Mouse (Mus musculus) midbrain, embryonic 14.5 days (tissue): ENCODE results near the gene Dapk1. TPM values are rescaled to one million over a fixed set of nuclear protein-coding genes. Genes with fewer than 3 reads are reported as not detected.

ENCODE experiments used
- ATAC-seq: fragments of 200-750 bp; cut with Nextera tagmentation; 2 replicates; pipeline ENCODE4 v1.8.0; 2017; ENCODE audit warnings: moderate number of reproducible peaks, moderate library complexity; ENCODE audit not compliant: low FRiP score, low TSS enrichment
- DNase-seq: peaks from one replicate; pipeline ENCODE4 v3.0.0-alpha.2; 2015
- H3K27ac ChIP-seq: fragments of 300-500 bp; sonication (generic); replicated peaks from 2 replicates; pipeline ENCODE4 v1.5.1; 2014; ENCODE audit warnings: mild to moderate bottlenecking, low read depth, low read length, moderate library complexity
- H3K27me3 ChIP-seq: fragments of 300-500 bp; sonication (generic); 2 replicates; pipeline ENCODE4 v1.6.1; 2014; ENCODE audit warnings: low read length, control low read depth, mixed read lengths; ENCODE audit not compliant: control insufficient read depth, insufficient read depth
- H3K36me3 ChIP-seq: fragments of 300-500 bp; sonication (generic); 2 replicates; pipeline ENCODE4 v1.6.1; 2014; ENCODE audit warnings: low read length, control low read depth; ENCODE audit not compliant: control insufficient read depth, insufficient read depth
- H3K4me1 ChIP-seq: fragments of 300-500 bp; sonication (generic); 2 replicates; pipeline ENCODE4 v1.6.1; 2014; ENCODE audit warnings: mild to moderate bottlenecking, antibody characterized with exemption, low read length, control low read depth; ENCODE audit not compliant: control insufficient read depth, insufficient read depth
- H3K4me2 ChIP-seq: fragments of 300-500 bp; sonication (generic); 2 replicates; pipeline ENCODE4 v1.6.1; 2014; ENCODE audit warnings: mild to moderate bottlenecking, low read length, moderate library complexity
- H3K4me3 ChIP-seq: fragments of 300-500 bp; sonication (generic); replicated peaks from 2 replicates; pipeline ENCODE4 v1.5.1; 2014; ENCODE audit warnings: low read depth, low read length
- H3K9ac ChIP-seq: fragments of 300-500 bp; sonication (generic); replicated peaks from 2 replicates; pipeline ENCODE4 v1.6.1; 2014; ENCODE audit warnings: mild to moderate bottlenecking, low read length, moderate library complexity
- H3K9me3 ChIP-seq: fragments of 300-500 bp; sonication (generic); 2 replicates; pipeline ENCODE4 v1.6.1; 2016; ENCODE audit warnings: low read length, control low read depth, mixed read lengths; ENCODE audit not compliant: control insufficient read depth
- WGBS: fragments of 180-500 bp; shearing (Covaris S2); extraction: QIAGEN DNeasy Blood & Tissue Kit; methylation state at CpG from one replicate; pipeline ENCODE4 v1.1.7; 2014; 5-methylcytosine and 5-hydroxymethylcytosine counted together
- polyA plus RNA-seq: library from polyadenylated mRNA; unstranded; fragments of >200 nt; fragmentation: Nextera tagmentation; extraction: Ambion mirVana; gene quantifications from 2 replicates; pipeline ENCODE4 v1.2.1, GENCODE M21; 2014

Dapk1 gene
- polyA plus RNA-seq, 1 experiment from 2014 or later: 42.4 TPM

GRCm38 (mm10) chr13:60686967-60687366 lies 85.2 kb downstream of the Dapk1 start:
- no peak for ATAC-seq
- Histone ChIP-seq H3K4me2 (no peak overlapping the region), H3K4me3 (no peak overlapping the region), H3K27me3 (no peaks in the 10 kb centered on the region), H3K9me3 (no peaks in the 10 kb centered on the region), H3K36me3 (no peaks in the 10 kb centered on the region), H3K4me1 (peaks cover 22% of the 10 kb centered on the region), H3K27ac (no peak overlapping the region), H3K9ac (no peak overlapping the region)
- 79% methylated on average over 12 of the region's 12 CpGs for WGBS
- DNase-seq: no peak

GRCm38 (mm10) chr13:60687462-60687861 lies 85.7 kb downstream of the Dapk1 start:
- H3K4me1 ChIP-seq: peaks cover 22% of the 10 kb centered on the region
- H3K4me3 ChIP-seq: no peak overlapping the region
- ATAC-seq: no peak
- H3K36me3 ChIP-seq: no peaks in the 10 kb centered on the region
- H3K4me2 ChIP-seq: no peak overlapping the region
- no peak overlapping the region for H3K9ac ChIP-seq
- no peaks in the 10 kb centered on the region for H3K27me3 ChIP-seq
- DNase-seq: no peak
- WGBS: 95% methylated on average over 4 of the region's 4 CpGs
- H3K9me3 ChIP-seq: no peaks in the 10 kb centered on the region
- H3K27ac ChIP-seq: no peak overlapping the region

- H3K36me3 ChIP-seq: no peaks in the 10 kb centered on the region
- no peak overlapping the region for H3K27ac ChIP-seq
- 78% methylated on average over 7 of the region's 7 CpGs for WGBS
- no peak overlapping the region for H3K9ac ChIP-seq
- no peaks in the 10 kb centered on the region for H3K27me3 ChIP-seq
- ATAC-seq: no peak
- H3K4me1 ChIP-seq: peaks cover 22% of the 10 kb centered on the region
- H3K4me2 ChIP-seq: no peak overlapping the region
- no peak for DNase-seq
- H3K4me3 ChIP-seq: no peak overlapping the region
- no peaks in the 10 kb centered on the region for H3K9me3 ChIP-seq
Measured at GRCm38 (mm10) chr13:60687891-60688290, 86.1 kb downstream of the Dapk1 start.

DNA sequence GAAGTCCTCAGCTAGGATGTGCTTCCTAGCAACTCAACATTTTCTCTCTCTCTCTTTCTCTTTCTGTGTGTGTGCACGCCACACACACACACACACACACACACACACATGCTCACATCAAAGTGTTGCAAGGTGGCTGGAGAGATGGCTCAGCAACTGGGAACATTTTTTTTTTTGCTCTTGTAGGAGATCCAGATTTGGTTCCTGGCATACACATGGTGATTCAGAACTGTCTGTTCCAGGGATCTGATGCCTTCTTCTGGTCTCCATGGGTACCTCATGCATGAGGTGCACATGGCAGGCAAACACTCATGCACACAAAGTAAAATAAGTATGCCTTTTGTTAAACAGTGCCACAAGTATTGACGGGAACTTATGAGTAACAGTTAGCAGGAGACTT lies 89.2 kb downstream of the Dapk1 start:
- Histone ChIP-seq H3K4me2 (no peak overlapping the region), H3K27ac (no peak overlapping the region), H3K27me3 (no peaks in the 10 kb centered on the region), H3K4me1 (peaks cover 4% of the 10 kb centered on the region; the same call in 1 of the 2 replicates), H3K9me3 (no peaks in the 10 kb centered on the region), H3K9ac (no peak overlapping the region), H3K36me3 (no peaks in the 10 kb centered on the region), H3K4me3 (no peak overlapping the region)
- DNase-seq: no peak
- 92% methylated on average over 2 of the region's 2 CpGs for WGBS
- no peak for ATAC-seq

GRCm38 (mm10) chr13:60691940-60692339 lies 90.2 kb downstream of the Dapk1 start:
- 98% methylated on average over 3 of the region's 3 CpGs for WGBS
- no peak for ATAC-seq

GRCm38 (mm10) chr13:60695186-60695980 lies 93.6 kb downstream of the Dapk1 start:
- no peak for ATAC-seq
- Histone ChIP-seq H3K27me3 (no peaks in the 10 kb centered on the region), H3K9me3 (no peaks in the 10 kb centered on the region), H3K36me3 (peaks cover 8% of the 10 kb centered on the region; the same call in 1 of the 2 replicates), H3K4me3 (no peak overlapping the region), H3K4me2 (no peak overlapping the region), H3K9ac (no peak overlapping the region), H3K4me1 (no peaks in the 10 kb centered on the region), H3K27ac (no peak overlapping the region)
- WGBS: 85% methylated on average over 10 of the region's 10 CpGs
- no peak for DNase-seq

More at GRCm38 (mm10) chr13:60691940-60692339, 90.2 kb downstream of the Dapk1 start:
- Histone ChIP-seq H3K4me2 (no peak overlapping the region), H3K4me3 (no peak overlapping the region), H3K9me3 (no peaks in the 10 kb centered on the region), H3K27me3 (no peaks in the 10 kb centered on the region), H3K36me3 (no peaks in the 10 kb centered on the region), H3K4me1 (no peaks in the 10 kb centered on the region), H3K9ac (no peak overlapping the region), H3K27ac (no peak overlapping the region)
- no peak for DNase-seq

DNA sequence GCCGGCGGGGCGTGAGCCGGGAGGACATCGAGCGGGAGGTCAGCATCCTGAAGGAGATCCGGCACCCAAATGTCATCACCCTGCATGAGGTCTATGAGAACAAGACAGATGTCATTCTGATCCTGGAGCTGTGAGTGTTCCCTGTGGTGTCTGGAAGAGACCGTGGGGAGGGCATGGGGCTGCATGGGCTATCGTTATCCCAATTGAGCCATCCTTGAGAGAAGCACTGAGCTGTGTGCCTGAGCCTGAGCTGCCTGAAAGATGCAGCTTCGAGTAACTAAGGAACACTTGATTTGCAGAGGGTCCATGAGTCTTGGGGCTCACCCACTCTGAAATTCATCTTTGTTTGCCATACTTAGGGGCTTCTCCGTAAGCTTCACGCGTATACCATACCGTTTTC lies 94.6 kb downstream of the Dapk1 start:
- no peak overlapping the region for H3K9ac ChIP-seq
- H3K4me1 ChIP-seq: no peaks in the 10 kb centered on the region
- WGBS: 90% methylated on average over 14 of the region's 14 CpGs
- no peak overlapping the region for H3K4me3 ChIP-seq
- H3K27ac ChIP-seq: 0 out of 2 replicates have a peak overlapping the region, but pooled peaks have one; percentile 32
- H3K9me3 ChIP-seq: no peaks in the 10 kb centered on the region
- H3K4me2 ChIP-seq: no peak overlapping the region
- no peaks in the 10 kb centered on the region for H3K27me3 ChIP-seq
- DNase-seq: no peak
- no peak for ATAC-seq
- H3K36me3 ChIP-seq: peaks cover 8% of the 10 kb centered on the region; the same call in 1 of the 2 replicates

DNA sequence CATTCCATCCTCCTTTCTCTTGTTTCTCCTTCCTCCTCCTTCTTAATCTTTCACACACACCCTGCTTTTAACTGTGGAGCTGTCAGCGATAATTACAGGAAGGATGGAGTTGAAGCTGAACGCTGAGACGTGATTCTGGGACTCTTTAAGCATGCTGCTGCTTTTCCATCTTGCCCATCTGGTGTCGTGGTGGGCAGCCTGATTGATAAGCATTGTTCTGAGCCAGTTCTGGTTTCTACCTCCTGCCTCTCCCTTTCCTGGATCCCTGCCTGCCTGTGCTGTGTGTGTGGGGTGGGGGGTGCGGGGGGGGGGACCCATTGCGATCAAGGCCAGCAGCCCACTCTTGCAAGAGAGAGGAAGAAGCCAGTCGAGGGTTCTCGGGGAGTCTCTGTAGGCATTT lies 95.0 kb downstream of the Dapk1 start:
- WGBS: 72% methylated on average over 8 of the region's 8 CpGs
- no peaks in the 10 kb centered on the region for H3K4me1 ChIP-seq
- H3K27ac ChIP-seq: 0 out of 2 replicates have a peak overlapping the region, but pooled peaks have one; percentile 32
- H3K27me3 ChIP-seq: no peaks in the 10 kb centered on the region
- H3K4me2 ChIP-seq: no peak overlapping the region
- no peak for ATAC-seq
- H3K9ac ChIP-seq: no peak overlapping the region
- peaks cover 10% of the 10 kb centered on the region for H3K36me3 ChIP-seq
- no peak for DNase-seq
- no peaks in the 10 kb centered on the region for H3K9me3 ChIP-seq
- no peak overlapping the region for H3K4me3 ChIP-seq

- DNase-seq (no peak), ATAC-seq (no peak)
- no peaks in the 10 kb centered on the region for H3K27me3 ChIP-seq
- no peak overlapping the region for H3K4me3 ChIP-seq
- no peaks in the 10 kb centered on the region for H3K9me3 ChIP-seq
- no peak overlapping the region for H3K9ac ChIP-seq
- H3K4me1 ChIP-seq: no peaks in the 10 kb centered on the region
- 97% methylated on average over 2 of the region's 2 CpGs for WGBS
- no peak overlapping the region for H3K4me2 ChIP-seq
- H3K27ac ChIP-seq: no peak overlapping the region
- H3K36me3 ChIP-seq: peaks cover 20% of the 10 kb centered on the region
Measured at GRCm38 (mm10) chr13:60698021-60698420, 96.3 kb downstream of the Dapk1 start.
